Mouse (Mus musculus) retina, postnatal 7 days (tissue): Measurements from ENCODE around the gene Hexim2.
A peak's percentile ranks its signal among the peaks of the same experiment; 100 is the strongest.

Experiments used
- DNase-seq: peaks from one replicate; pipeline ENCODE4 v3.0.0-alpha.2; 2012; ENCODE audit warnings: low read depth, low spot score

Gene Hexim2

GRCm38 (mm10) chr11:103141101-103141943 is 9.1 kb downstream of the Hexim2 start:
- no peak for DNase-seq

- no peak for DNase-seq
These were observed 9.7 kb downstream of the Hexim2 start for GRCm38 (mm10) chr11:103141944-103142255.

GRCm38 (mm10) chr11:103142441-103143182 is 10.4 kb downstream of the Hexim2 start:
- DNase-seq = peak; percentile 69

- no peak for DNase-seq
These were observed 12.4 kb downstream of the Hexim2 start for GRCm38 (mm10) chr11:103144309-103145285.

- DNase-seq = no peak
These were observed 14.2 kb downstream of the Hexim2 start for GRCm38 (mm10) chr11:103146386-103146785.

- no peak for DNase-seq
These were observed 15.5 kb downstream of the Hexim2 start for GRCm38 (mm10) chr11:103147766-103148165.

GRCm38 (mm10) chr11:103149771-103150170 is 17.5 kb downstream of the Hexim2 start:
- DNase-seq = no peak

GRCm38 (mm10) chr11:103158621-103159478 is 26.6 kb downstream of the Hexim2 start:
- peak; percentile 84 for DNase-seq

- no peak for DNase-seq
These were observed 28.5 kb downstream of the Hexim2 start for GRCm38 (mm10) chr11:103160738-103161137.

- no peak for DNase-seq
These were observed 29.2 kb downstream of the Hexim2 start for GRCm38 (mm10) chr11:103161449-103161848.

GRCm38 (mm10) chr11:103162132-103162531 is 29.9 kb downstream of the Hexim2 start:
- no peak for DNase-seq

GRCm38 (mm10) chr11:103164391-103164790 is 32.2 kb downstream of the Hexim2 start:
- no peak for DNase-seq

- DNase-seq = peak; percentile 54
These were observed 36.6 kb downstream of the Hexim2 start for GRCm38 (mm10) chr11:103168690-103169390.

GRCm38 (mm10) chr11:103169664-103170063 is 37.4 kb downstream of the Hexim2 start:
- no peak for DNase-seq

- DNase-seq = no peak
These were observed 37.9 kb downstream of the Hexim2 start for GRCm38 (mm10) chr11:103170111-103170493.

- peak; percentile 27 for DNase-seq
These were observed 38.5 kb downstream of the Hexim2 start, which contains the start of gene Fmnl1 for GRCm38 (mm10) chr11:103170494-103171285. Gene Fmnl1 (plus strand): TSS chr11:103171107.

GRCm38 (mm10) chr11:103171286-103171620 is 39.0 kb downstream of the Hexim2 start:
- DNase-seq = no peak

- DNase-seq = no peak
These were observed 39.6 kb downstream of the Hexim2 start for GRCm38 (mm10) chr11:103171703-103172391.
